Mouse (Mus musculus): Measurements from ENCODE around the gene Hhat. TPM values are rescaled to one million over a fixed set of nuclear protein-coding genes. Genes with fewer than 3 reads are reported as not detected.

The Hhat gene
- total RNA-seq, 1 experiment = 2.8 TPM

GRCm38 (mm10) chr1:192512821-192513220 is 258.2 kb downstream of the Hhat start:
- H3K27ac ChIP-seq (ENCODE audit: insufficient read depth, low read depth, low read length, poor library complexity, severe bottlenecking) = no peak overlapping the region
- in situ Hi-C loops (cut with MboI; ENCODE audit: low sequenced_read_pairs in 2 of 2, unreplicated experiment in 2 of 2) = no loop called here
- no peak for DNase-seq (ENCODE audit: low read depth, low spot score)
- TF ChIP-seq CHD2 (IDR thresholded peaks at IDR 0.05; ENCODE audit: low read depth, low read length) (no peak), ZNF384 (IDR thresholded peaks at IDR 0.05; ENCODE audit: low read depth, low read length) (no peak), HCFC1 (IDR thresholded peaks at IDR 0.05; ENCODE audit: borderline replicate concordance, insufficient read depth, low read length) (no peak), MAFK (IDR thresholded peaks at IDR 0.05; ENCODE audit: insufficient read depth, low read depth, low read length) (no peak), ZC3H11A (IDR thresholded peaks at IDR 0.05; ENCODE audit: borderline replicate concordance, low read depth, low read length) (no peak)
- no peak overlapping the region for H3K9ac ChIP-seq (ENCODE audit: insufficient read depth, low read depth, low read length, poor library complexity, severe bottlenecking)
- no peaks in the 10 kb centered on the region for H3K9me3 ChIP-seq (ENCODE audit: control insufficient read depth, insufficient read depth, low read depth, low read length)
- H3K36me3 ChIP-seq (ENCODE audit: control insufficient read depth, insufficient read depth, low read length, poor library complexity, severe bottlenecking) = no peaks in the 10 kb centered on the region
- H3K4me1 ChIP-seq (ENCODE audit: control insufficient read depth in 2 of 2, insufficient read depth in 2 of 2, low read length in 2 of 2, poor library complexity in 1 of 2) = peaks cover 16 to 19% of the 10 kb centered on the region in 2 experiments
- no peak overlapping the region for H3K4me3 ChIP-seq (ENCODE audit: insufficient read depth in 1 of 2, low read depth in 1 of 2, low read length in 2 of 2, poor library complexity in 1 of 2, severe bottlenecking in 1 of 2)

- DNase-seq (ENCODE audit: low read depth, low spot score) = no peak
- in situ Hi-C loops (cut with MboI; ENCODE audit: low sequenced_read_pairs in 2 of 2, unreplicated experiment in 2 of 2) = no loop called here
- Histone ChIP-seq H3K27ac (ENCODE audit: insufficient read depth, low read depth, low read length, poor library complexity, severe bottlenecking) (no peak overlapping the region), H3K9ac (ENCODE audit: insufficient read depth, low read depth, low read length, poor library complexity, severe bottlenecking) (no peak overlapping the region), H3K4me1 (ENCODE audit: control insufficient read depth in 2 of 2, insufficient read depth in 2 of 2, low read length in 2 of 2, poor library complexity in 1 of 2) (no peaks in the 10 kb centered on the region), H3K9me3 (ENCODE audit: control insufficient read depth, insufficient read depth, low read depth, low read length) (no peaks in the 10 kb centered on the region), H3K36me3 (ENCODE audit: control insufficient read depth, insufficient read depth, low read length, poor library complexity, severe bottlenecking) (no peaks in the 10 kb centered on the region), H3K4me3 (ENCODE audit: insufficient read depth in 1 of 2, low read depth in 1 of 2, low read length in 2 of 2, poor library complexity in 1 of 2, severe bottlenecking in 1 of 2) (no peak overlapping the region)
- no peak for TF ChIP-seq CHD2 (IDR thresholded peaks at IDR 0.05; ENCODE audit: low read depth, low read length)
- no peak for TF ChIP-seq ZC3H11A (IDR thresholded peaks at IDR 0.05; ENCODE audit: borderline replicate concordance, low read depth, low read length)
- no peak for TF ChIP-seq HCFC1 (IDR thresholded peaks at IDR 0.05; ENCODE audit: borderline replicate concordance, insufficient read depth, low read length)
- no peak for TF ChIP-seq MAFK (IDR thresholded peaks at IDR 0.05; ENCODE audit: insufficient read depth, low read depth, low read length)
- TF ChIP-seq ZNF384 (IDR thresholded peaks at IDR 0.05; ENCODE audit: low read depth, low read length) = no peak
These were observed 267.4 kb downstream of the Hhat start for GRCm38 (mm10) chr1:192503651-192504050.

GRCm38 (mm10) chr1:192502835-192503234 is 268.2 kb downstream of the Hhat start:
- Histone ChIP-seq H3K4me3 (ENCODE audit: insufficient read depth in 1 of 2, low read depth in 1 of 2, low read length in 2 of 2, poor library complexity in 1 of 2, severe bottlenecking in 1 of 2) (no peak overlapping the region), H3K36me3 (ENCODE audit: control insufficient read depth, insufficient read depth, low read length, poor library complexity, severe bottlenecking) (no peaks in the 10 kb centered on the region), H3K9ac (ENCODE audit: insufficient read depth, low read depth, low read length, poor library complexity, severe bottlenecking) (no peak overlapping the region), H3K9me3 (ENCODE audit: control insufficient read depth, insufficient read depth, low read depth, low read length) (no peaks in the 10 kb centered on the region), H3K4me1 (ENCODE audit: control insufficient read depth in 2 of 2, insufficient read depth in 2 of 2, low read length in 2 of 2, poor library complexity in 1 of 2) (no peaks in the 10 kb centered on the region), H3K27ac (ENCODE audit: insufficient read depth, low read depth, low read length, poor library complexity, severe bottlenecking) (no peak overlapping the region)
- no peak for DNase-seq (ENCODE audit: low read depth, low spot score)
- in situ Hi-C loops (cut with MboI; ENCODE audit: low sequenced_read_pairs in 2 of 2, unreplicated experiment in 2 of 2) = no loop called here
- TF ChIP-seq ZNF384 (IDR thresholded peaks at IDR 0.05; ENCODE audit: low read depth, low read length) (no peak), ZC3H11A (IDR thresholded peaks at IDR 0.05; ENCODE audit: borderline replicate concordance, low read depth, low read length) (no peak), HCFC1 (IDR thresholded peaks at IDR 0.05; ENCODE audit: borderline replicate concordance, insufficient read depth, low read length) (no peak), MAFK (IDR thresholded peaks at IDR 0.05; ENCODE audit: insufficient read depth, low read depth, low read length) (no peak), CHD2 (IDR thresholded peaks at IDR 0.05; ENCODE audit: low read depth, low read length) (no peak)

DNA sequence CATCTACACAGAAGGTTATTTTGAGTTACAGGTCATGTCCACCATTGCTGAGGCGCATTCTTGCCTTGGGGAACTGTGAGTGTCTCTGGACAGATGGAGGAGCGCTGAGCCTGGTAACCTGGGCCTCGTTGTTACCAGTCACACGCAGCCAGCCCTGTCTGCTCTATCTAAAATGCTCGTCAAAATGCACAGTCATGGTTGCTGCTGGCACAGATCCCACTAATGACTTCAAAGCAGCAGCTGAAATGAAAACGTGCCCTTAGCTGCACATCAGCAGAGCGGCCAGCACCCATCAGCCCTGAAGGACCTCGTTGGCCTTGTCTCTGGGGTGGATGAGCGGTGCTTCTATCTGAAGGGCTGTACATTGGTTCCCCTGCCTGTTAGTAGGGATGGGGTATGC is 269.0 kb downstream of the Hhat start:
- no peak overlapping the region for H3K4me3 ChIP-seq (ENCODE audit: insufficient read depth in 1 of 2, low read depth in 1 of 2, low read length in 2 of 2, poor library complexity in 1 of 2, severe bottlenecking in 1 of 2)
- H3K4me1 ChIP-seq (ENCODE audit: control insufficient read depth in 2 of 2, insufficient read depth in 2 of 2, low read length in 2 of 2, poor library complexity in 1 of 2) = no peaks in the 10 kb centered on the region
- no peak overlapping the region for H3K9ac ChIP-seq (ENCODE audit: insufficient read depth, low read depth, low read length, poor library complexity, severe bottlenecking)
- in situ Hi-C loops (cut with MboI; ENCODE audit: low sequenced_read_pairs in 2 of 2, unreplicated experiment in 2 of 2) = no loop called here
- no peak overlapping the region for H3K27ac ChIP-seq (ENCODE audit: insufficient read depth, low read depth, low read length, poor library complexity, severe bottlenecking)
- DNase-seq (ENCODE audit: low read depth, low spot score) = no peak
- TF ChIP-seq HCFC1 (IDR thresholded peaks at IDR 0.05; ENCODE audit: borderline replicate concordance, insufficient read depth, low read length) = no peak
- TF ChIP-seq ZC3H11A (IDR thresholded peaks at IDR 0.05; ENCODE audit: borderline replicate concordance, low read depth, low read length) = no peak
- no peak for TF ChIP-seq ZNF384 (IDR thresholded peaks at IDR 0.05; ENCODE audit: low read depth, low read length)
- TF ChIP-seq CHD2 (IDR thresholded peaks at IDR 0.05; ENCODE audit: low read depth, low read length) = no peak
- no peak for TF ChIP-seq MAFK (IDR thresholded peaks at IDR 0.05; ENCODE audit: insufficient read depth, low read depth, low read length)
- H3K36me3 ChIP-seq (ENCODE audit: control insufficient read depth, insufficient read depth, low read length, poor library complexity, severe bottlenecking) = no peaks in the 10 kb centered on the region
- no peaks in the 10 kb centered on the region for H3K9me3 ChIP-seq (ENCODE audit: control insufficient read depth, insufficient read depth, low read depth, low read length)

- no peak overlapping the region for H3K9ac ChIP-seq (ENCODE audit: insufficient read depth, low read depth, low read length, poor library complexity, severe bottlenecking)
- no peak overlapping the region for H3K27ac ChIP-seq (ENCODE audit: insufficient read depth, low read depth, low read length, poor library complexity, severe bottlenecking)
- H3K4me3 ChIP-seq (ENCODE audit: insufficient read depth in 1 of 2, low read depth in 1 of 2, low read length in 2 of 2, poor library complexity in 1 of 2, severe bottlenecking in 1 of 2) = no peak overlapping the region
- no peaks in the 10 kb centered on the region for H3K36me3 ChIP-seq (ENCODE audit: control insufficient read depth, insufficient read depth, low read length, poor library complexity, severe bottlenecking)
- no peaks in the 10 kb centered on the region for H3K9me3 ChIP-seq (ENCODE audit: control insufficient read depth, insufficient read depth, low read depth, low read length)
- TF ChIP-seq HCFC1 (IDR thresholded peaks at IDR 0.05; ENCODE audit: borderline replicate concordance, insufficient read depth, low read length) = no peak
- TF ChIP-seq MAFK (IDR thresholded peaks at IDR 0.05; ENCODE audit: insufficient read depth, low read depth, low read length) = no peak
- no peak for TF ChIP-seq CHD2 (IDR thresholded peaks at IDR 0.05; ENCODE audit: low read depth, low read length)
- no peak for TF ChIP-seq ZNF384 (IDR thresholded peaks at IDR 0.05; ENCODE audit: low read depth, low read length)
- TF ChIP-seq ZC3H11A (IDR thresholded peaks at IDR 0.05; ENCODE audit: borderline replicate concordance, low read depth, low read length) = no peak
- no peaks in the 10 kb centered on the region for H3K4me1 ChIP-seq (ENCODE audit: control insufficient read depth in 2 of 2, insufficient read depth in 2 of 2, low read length in 2 of 2, poor library complexity in 1 of 2)
- in situ Hi-C loops (cut with MboI; ENCODE audit: low sequenced_read_pairs in 2 of 2, unreplicated experiment in 2 of 2) = no loop called here
- DNase-seq (ENCODE audit: low read depth, low spot score) = no peak
These were observed 273.5 kb downstream of the Hhat start for GRCm38 (mm10) chr1:192497505-192497904.
